Mouse (Mus musculus): Measurements from ENCODE around the gene Pgf. TPM values are rescaled to one million over a fixed set of nuclear protein-coding genes. Genes with fewer than 3 reads are reported as not detected.

The Pgf gene
- polyA plus RNA-seq, 1 experiment from 2014 or later, result 0.11 TPM

DNA sequence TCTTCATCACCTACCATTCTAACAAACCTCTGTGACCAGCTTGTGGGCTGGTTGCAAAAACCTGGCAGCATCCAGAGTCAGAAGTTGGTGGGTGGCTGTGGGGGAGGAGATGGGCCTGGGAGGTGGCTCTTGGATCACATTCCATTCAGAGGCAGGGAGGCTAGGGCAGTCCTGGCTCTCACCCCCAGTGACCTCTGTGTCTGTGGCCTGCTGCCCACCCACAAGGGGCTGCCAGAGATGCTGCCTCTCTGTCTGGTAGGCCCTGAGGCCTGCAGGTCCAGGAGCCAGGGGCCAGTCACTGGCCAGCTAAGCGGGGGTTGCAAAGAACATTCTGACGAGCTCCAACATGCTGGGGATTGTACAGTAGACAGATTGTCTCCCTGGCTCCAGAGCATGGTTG is 704 bp upstream of the Pgf start:
- no peak overlapping the region for H3K4me3 ChIP-seq (ENCODE audit: inconsistent target)
- no peaks in the 10 kb centered on the region for H3K36me3 ChIP-seq (ENCODE audit: inconsistent target)
- no peaks in the 10 kb centered on the region for H3K79me2 ChIP-seq (ENCODE audit: inconsistent target)
- 85% methylated on average over 2 of the region's 2 CpGs for WGBS (ENCODE audit: missing documents)
- no peak overlapping the region for H3K27ac ChIP-seq

- H3K36me3 ChIP-seq (ENCODE audit: inconsistent target), result no peaks in the 10 kb centered on the region
- H3K27ac ChIP-seq, result no peak overlapping the region
- WGBS (ENCODE audit: missing documents), result 2% methylated on average over 32 of the region's 32 CpGs
Observed at GRCm38 (mm10) chr12:85176846-85177523, 605 bp downstream of the Pgf start.

GRCm38 (mm10) chr12:85175926-85176845 is 1.4 kb downstream of the Pgf start:
- Histone ChIP-seq H3K27ac (no peak overlapping the region), H3K36me3 (ENCODE audit: inconsistent target) (no peaks in the 10 kb centered on the region), H3K79me2 (ENCODE audit: inconsistent target) (no peaks in the 10 kb centered on the region), H3K4me3 (ENCODE audit: inconsistent target) (no peak overlapping the region)
- 88% methylated on average over 11 of the region's 11 CpGs for WGBS (ENCODE audit: missing documents)

More at GRCm38 (mm10) chr12:85176846-85177523, 605 bp downstream of the Pgf start:
- H3K79me2 ChIP-seq (ENCODE audit: inconsistent target), result no peaks in the 10 kb centered on the region
- no peak overlapping the region for H3K4me3 ChIP-seq (ENCODE audit: inconsistent target)

- H3K27ac ChIP-seq, result no peak overlapping the region
- H3K36me3 ChIP-seq (ENCODE audit: inconsistent target), result no peaks in the 10 kb centered on the region
- WGBS (ENCODE audit: missing documents), result 97% methylated on average over 16 of the region's 16 CpGs
Observed at GRCm38 (mm10) chr12:85175087-85175675, 2.4 kb downstream of the Pgf start.

GRCm38 (mm10) chr12:85174016-85174415 is 3.6 kb downstream of the Pgf start:
- H3K36me3 ChIP-seq (ENCODE audit: inconsistent target), result no peaks in the 10 kb centered on the region
- H3K79me2 ChIP-seq (ENCODE audit: inconsistent target), result no peaks in the 10 kb centered on the region
- no peak overlapping the region for H3K4me3 ChIP-seq (ENCODE audit: inconsistent target)
- WGBS (ENCODE audit: missing documents), result 82% methylated on average over 7 of the region's 7 CpGs
- H3K27ac ChIP-seq, result no peak overlapping the region

More at GRCm38 (mm10) chr12:85175087-85175675, 2.4 kb downstream of the Pgf start:
- Histone ChIP-seq H3K79me2 (ENCODE audit: inconsistent target) (no peaks in the 10 kb centered on the region), H3K4me3 (ENCODE audit: inconsistent target) (no peak overlapping the region)

GRCm38 (mm10) chr12:85170948-85171307 is 6.7 kb downstream of the Pgf start:
- H3K36me3 ChIP-seq (ENCODE audit: inconsistent target), result no peaks in the 10 kb centered on the region
- 92% methylated on average over 3 of the region's 3 CpGs for WGBS (ENCODE audit: missing documents)

DNA sequence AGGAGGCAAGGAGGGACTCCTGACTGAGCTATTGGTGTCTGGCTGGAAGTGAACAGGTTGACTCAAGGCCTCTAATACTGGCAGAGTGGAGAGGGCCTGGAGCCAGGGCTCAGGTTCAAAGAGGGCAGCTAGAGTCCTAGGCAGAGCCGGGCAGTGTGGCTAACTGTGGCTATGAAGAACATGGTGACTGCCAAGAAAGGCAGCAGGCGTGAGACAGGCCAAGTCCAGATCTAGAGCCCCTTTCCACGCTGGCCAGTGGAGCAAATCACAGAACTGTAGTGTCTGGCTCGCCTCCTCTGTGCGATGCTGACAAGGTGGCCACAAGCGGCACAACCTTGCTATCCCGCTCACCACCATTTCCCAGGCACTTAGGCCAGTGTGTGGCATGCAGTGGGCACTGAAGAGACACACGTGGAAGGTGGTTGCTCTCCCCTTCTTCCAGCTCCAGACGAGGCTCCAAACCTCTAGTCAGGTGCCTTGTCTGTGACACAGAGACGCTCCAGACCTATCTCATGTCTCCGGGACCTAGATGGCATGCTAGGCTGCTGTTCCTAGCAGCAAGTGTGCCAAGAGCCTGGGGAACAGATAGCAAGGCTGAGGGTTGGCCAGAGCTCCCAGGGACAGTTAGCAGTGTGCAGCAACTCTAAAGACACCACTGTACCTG is 7.2 kb downstream of the Pgf start:
- Histone ChIP-seq H3K27ac (no peak overlapping the region), H3K36me3 (ENCODE audit: inconsistent target) (no peaks in the 10 kb centered on the region), H3K4me3 (ENCODE audit: inconsistent target) (no peak overlapping the region), H3K79me2 (ENCODE audit: inconsistent target) (no peaks in the 10 kb centered on the region)
- 96% methylated on average over 11 of the region's 11 CpGs for WGBS (ENCODE audit: missing documents)

More at GRCm38 (mm10) chr12:85170948-85171307, 6.7 kb downstream of the Pgf start:
- no peak overlapping the region for H3K4me3 ChIP-seq (ENCODE audit: inconsistent target)
- H3K27ac ChIP-seq, result no peak overlapping the region
- H3K79me2 ChIP-seq (ENCODE audit: inconsistent target), result no peaks in the 10 kb centered on the region

DNA sequence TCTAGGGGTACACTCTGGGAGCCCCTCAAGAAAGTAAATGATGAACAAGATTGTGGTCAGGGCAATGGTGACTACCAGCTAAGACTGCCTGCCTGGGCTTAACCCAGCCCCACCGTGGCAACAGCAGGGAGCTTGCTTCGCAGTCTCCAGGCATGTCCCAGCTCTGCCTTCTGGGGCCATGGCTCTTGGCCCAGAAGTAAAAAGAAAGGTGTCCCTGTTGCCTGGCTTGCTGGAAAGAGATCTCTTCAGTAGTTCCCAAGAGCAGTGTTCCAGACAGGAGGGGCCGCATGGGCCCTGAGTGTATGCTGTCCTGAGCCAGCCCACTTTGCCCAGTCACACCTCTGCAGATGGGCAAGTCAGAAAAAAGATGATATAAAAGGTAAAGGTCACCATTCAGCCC is 7.7 kb downstream of the Pgf start:
- Histone ChIP-seq H3K27ac (no peak overlapping the region), H3K36me3 (ENCODE audit: inconsistent target) (no peaks in the 10 kb centered on the region), H3K79me2 (ENCODE audit: inconsistent target) (no peaks in the 10 kb centered on the region), H3K4me3 (ENCODE audit: inconsistent target) (no peak overlapping the region)
- WGBS (ENCODE audit: missing documents), result 87% methylated on average over 3 of the region's 3 CpGs

DNA sequence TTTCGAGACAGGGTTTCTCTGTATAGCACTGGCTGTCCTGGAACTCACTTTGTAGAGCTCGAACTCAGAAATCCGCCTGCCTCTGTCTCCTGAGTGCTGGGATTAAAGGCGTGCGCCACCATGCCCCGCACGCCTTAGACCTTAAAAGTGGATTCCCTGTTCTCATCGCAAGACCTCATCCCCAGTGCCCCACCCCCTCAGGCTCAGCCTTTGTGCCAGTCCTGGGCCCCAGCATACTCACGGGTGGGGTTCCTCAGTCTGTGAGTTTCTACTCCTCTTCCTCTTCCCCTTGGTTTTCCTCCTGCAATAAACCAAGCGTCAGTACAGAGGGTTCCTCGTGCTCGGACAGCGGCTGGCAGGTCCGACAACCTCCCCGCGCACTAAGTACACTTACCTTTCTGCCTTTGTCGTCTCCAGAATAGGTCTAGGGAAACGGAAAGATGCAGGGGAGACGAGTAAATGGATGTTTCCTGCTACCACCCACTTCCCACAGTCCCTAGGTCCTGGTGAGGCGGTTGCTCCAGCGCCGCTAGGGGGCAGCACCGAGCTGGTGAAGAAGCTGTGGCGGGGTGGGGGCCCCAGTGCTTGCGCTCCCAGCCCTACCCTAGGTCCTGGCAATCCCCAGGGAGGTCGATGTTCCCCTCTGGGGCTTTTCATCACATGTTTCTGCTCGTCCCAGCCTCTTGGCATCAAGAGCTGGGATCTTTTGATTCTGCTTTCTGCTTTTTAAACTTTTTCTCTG is 8.3 kb downstream of the Pgf start:
- Histone ChIP-seq H3K36me3 (ENCODE audit: inconsistent target) (no peaks in the 10 kb centered on the region), H3K79me2 (ENCODE audit: inconsistent target) (no peaks in the 10 kb centered on the region), H3K4me3 (ENCODE audit: inconsistent target) (no peak overlapping the region; the same call in 1 of the 2 replicates), H3K27ac (no peak overlapping the region)
- WGBS (ENCODE audit: missing documents), result 23% methylated on average over 27 of the region's 27 CpGs

- Histone ChIP-seq H3K79me2 (ENCODE audit: inconsistent target) (no peaks in the 10 kb centered on the region), H3K27ac (no peak overlapping the region), H3K36me3 (ENCODE audit: inconsistent target) (no peaks in the 10 kb centered on the region), H3K4me3 (ENCODE audit: inconsistent target) (no peak overlapping the region)
- WGBS (ENCODE audit: missing documents), result 95% methylated on average over 9 of the region's 9 CpGs
Observed at GRCm38 (mm10) chr12:85166631-85167030, 11.0 kb downstream of the Pgf start.

DNA sequence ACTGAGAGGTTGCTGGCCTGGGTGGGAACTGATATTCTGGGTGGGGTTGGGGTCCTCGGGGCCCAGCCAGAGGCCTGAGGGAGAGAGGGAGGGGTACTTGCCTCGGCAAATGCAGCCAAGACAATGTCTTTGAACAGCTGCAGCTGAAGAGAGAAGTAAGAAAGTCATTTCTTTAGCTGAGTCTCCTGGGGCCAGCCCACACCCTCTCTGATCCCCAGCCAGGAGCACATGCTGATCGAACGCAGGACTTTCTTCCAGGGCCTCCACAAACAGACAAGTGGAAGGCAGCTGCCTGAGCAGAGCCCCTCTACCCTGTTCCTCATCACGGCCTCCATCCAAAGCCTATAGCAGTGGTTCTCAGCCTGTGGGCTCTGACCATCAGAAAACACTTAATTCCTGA is 12.6 kb downstream of the Pgf start:
- Histone ChIP-seq H3K4me3 (ENCODE audit: inconsistent target) (no peak overlapping the region), H3K36me3 (ENCODE audit: inconsistent target) (no peaks in the 10 kb centered on the region), H3K79me2 (ENCODE audit: inconsistent target) (no peaks in the 10 kb centered on the region), H3K27ac (no peak overlapping the region)
- WGBS (ENCODE audit: missing documents), result 93% methylated on average over 5 of the region's 5 CpGs

DNA sequence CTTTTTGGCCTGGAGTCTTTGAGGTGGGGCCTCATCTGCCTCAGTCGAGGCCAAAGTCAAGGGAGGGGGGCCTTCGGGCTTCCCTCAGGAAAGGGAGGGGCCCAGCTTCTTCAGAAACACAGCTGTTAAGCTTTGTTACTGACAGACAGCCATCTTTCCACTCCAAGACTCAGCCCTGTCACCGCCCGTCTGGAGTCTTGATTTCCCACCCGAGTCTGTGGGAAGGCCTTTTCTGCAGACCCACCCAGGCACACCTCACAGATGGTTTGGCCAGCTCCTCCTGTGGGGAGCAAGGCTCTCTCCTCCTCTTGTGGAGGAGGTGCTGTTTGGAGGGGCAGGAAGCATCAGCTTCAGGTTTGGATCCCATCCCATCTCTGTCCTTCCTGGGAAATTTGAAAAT is 18.0 kb downstream of the Pgf start:
- Histone ChIP-seq H3K36me3 (ENCODE audit: inconsistent target) (no peaks in the 10 kb centered on the region), H3K4me3 (ENCODE audit: inconsistent target) (no peak overlapping the region), H3K27ac (no peak overlapping the region), H3K79me2 (ENCODE audit: inconsistent target) (no peaks in the 10 kb centered on the region)
- WGBS (ENCODE audit: missing documents), result 83% methylated on average over 5 of the region's 5 CpGs

DNA sequence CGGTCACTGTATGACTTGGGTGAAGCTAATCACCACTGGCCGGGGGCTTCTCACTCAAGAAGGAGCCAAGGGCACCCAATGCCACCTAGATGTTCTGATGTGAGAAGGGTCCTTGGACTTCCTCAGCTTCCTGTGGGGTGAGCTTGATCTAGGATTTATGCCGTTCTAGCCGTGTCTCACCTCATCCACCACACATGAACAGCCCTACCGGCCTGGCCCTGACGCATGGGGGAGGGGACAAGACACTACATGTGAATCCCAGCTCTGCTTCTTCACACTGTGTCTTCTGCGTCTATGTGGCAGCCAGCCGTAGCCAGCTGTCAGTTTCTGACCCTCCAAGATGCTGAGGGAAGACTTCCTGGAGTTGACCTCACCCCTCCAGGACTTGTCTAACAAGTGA is 18.8 kb downstream of the Pgf start:
- Histone ChIP-seq H3K79me2 (ENCODE audit: inconsistent target) (no peaks in the 10 kb centered on the region), H3K27ac (no peak overlapping the region), H3K4me3 (ENCODE audit: inconsistent target) (no peak overlapping the region), H3K36me3 (ENCODE audit: inconsistent target) (no peaks in the 10 kb centered on the region)
- WGBS (ENCODE audit: missing documents), result 96% methylated on average over 8 of the region's 8 CpGs

All from macrophage (primary cell).